Mouse (Mus musculus) mouse trophoblast stem cell (cell line): Measurements from ENCODE around the gene Nop16.

Source experiments
- in situ Hi-C, 2 experiments: fragments of 300-500 bp; cut with MseI, MboI; formaldehyde crosslinking; loops; 2 replicates in 1 of 2; 3 replicates in 1 of 2; pipeline ENCODE4 v1.15.1; 2025

The Nop16 gene

GRCm38 (mm10) chr13:54560608-54561007 is 29.3 kb downstream of the Nop16 start:
- in situ Hi-C loops: no loop called here

- in situ Hi-C loops: no loop called here
These were observed 30.2 kb downstream of the Nop16 start for GRCm38 (mm10) chr13:54559656-54560055.

- in situ Hi-C loops: no loop called here
These were observed 32.2 kb downstream of the Nop16 start for GRCm38 (mm10) chr13:54557652-54558051.

- in situ Hi-C loops: no loop called here
These were observed 33.1 kb downstream of the Nop16 start for GRCm38 (mm10) chr13:54556796-54557195.

GRCm38 (mm10) chr13:54556176-54556575 is 33.7 kb downstream of the Nop16 start:
- in situ Hi-C loops: no loop called here

- in situ Hi-C loops: no loop called here
These were observed 41.9 kb downstream of the Nop16 start for GRCm38 (mm10) chr13:54548036-54548435.
